Comparison of ENCODE assay signal across 8 mouse cellular contexts in genomic region chr11:95805527-95805926, GRCm38 (mm10). TPM values are rescaled to one million over a fixed set of nuclear protein-coding genes. Genes with fewer than 3 reads are reported as not detected.
DNase-seq lines count a peak whose midpoint lies in the region; ATAC-seq and TF ChIP-seq lines count a peak whose summit lies in the region.
"Had no signal": no experiment of that assay in that cellular context is flagged by ENCODE, and none has a peak within 500 bp of the region (broad histone marks: within the 10 kb centered on the region; RNA-seq: fewer than 3 reads in every experiment).

No protein-coding gene starts in this region.

- H3K4me3 ChIP-seq in C2C12 (ENCODE audit: insufficient read depth, poor library complexity, severe bottlenecking): no peak overlapping the region
- H3K4me3 ChIP-seq in erythroblast, embryonic 14.5 days (replicated peaks): peak overlapping the region; percentile 50
- peak overlapping the region; percentile 34 for H3K4me3 ChIP-seq in liver, embryonic 16.5 days (ENCODE audit: low read depth, low read length)

- H3K36me3 ChIP-seq in C2C12 (ENCODE audit: control insufficient read depth, insufficient read depth): no peaks in the 10 kb centered on the region
- peaks cover 39% of the 10 kb centered on the region for H3K36me3 ChIP-seq in erythroblast, embryonic 14.5 days (ENCODE audit: control insufficient read depth)
- H3K36me3 ChIP-seq in liver, embryonic 16.5 days (ENCODE audit: control insufficient read depth, insufficient read depth): no peaks in the 10 kb centered on the region

- no peak for TF ChIP-seq CTCF in C2C12 (IDR thresholded peaks at IDR 0.05; ENCODE audit: control insufficient read depth, insufficient read depth, insufficient read length)

- H3ac ChIP-seq in C2C12 (ENCODE audit: control insufficient read depth, insufficient read length, low read depth): no peak overlapping the region

- DNase-seq in 3T3-L1 (ENCODE audit: low read depth, low spot score): peak; percentile 36
- DNase-seq in cerebellum, adult 11 months: no peak
- DNase-seq in cerebellum, postnatal 25 days: no peak
- no peak for DNase-seq in retina, embryonic 14.5 days (ENCODE audit: low spot score)

- no peaks in the 10 kb centered on the region for H3K79me3 ChIP-seq in C2C12 (ENCODE audit: low read depth)

- peaks cover 16% of the 10 kb centered on the region for H3K9me3 ChIP-seq in erythroblast, embryonic 14.5 days (ENCODE audit: control insufficient read depth, low read length)
- H3K9me3 ChIP-seq in liver, embryonic 16.5 days (replicated peaks; ENCODE audit: control insufficient read depth, low read length): peaks cover 3% of the 10 kb centered on the region; the same call in 1 of the 2 replicates

- peak overlapping the region; percentile 100 for H3K27ac ChIP-seq in liver, embryonic 16.5 days (ENCODE audit: low read length)

- ATAC-seq in liver, embryonic 16.5 days (ENCODE audit: low read depth): peak; percentile 71

- 22% methylated on average over 3 of the region's 3 CpGs for WGBS in liver, embryonic 16.5 days (ENCODE audit: insufficient replicate concordance)

- H3K9ac ChIP-seq in liver, embryonic 16.5 days (ENCODE audit: low read depth, low read length): peak overlapping the region; percentile 77

- H3K4me1 ChIP-seq in erythroblast, embryonic 14.5 days (ENCODE audit: control insufficient read depth): peaks cover 98% of the 10 kb centered on the region
- H3K4me1 ChIP-seq in liver, embryonic 16.5 days (ENCODE audit: control insufficient read depth, low read depth, low read length): peaks cover 89% of the 10 kb centered on the region

- no peaks in the 10 kb centered on the region for H3K27me3 ChIP-seq in C2C12 (ENCODE audit: control insufficient read depth, insufficient read depth, insufficient read length)
- no peaks in the 10 kb centered on the region for H3K27me3 ChIP-seq in erythroblast, embryonic 14.5 days (ENCODE audit: control insufficient read depth)
- no peaks in the 10 kb centered on the region for H3K27me3 ChIP-seq in liver, embryonic 16.5 days (ENCODE audit: control insufficient read depth, insufficient read depth, low read depth, low read length)

- no peaks in the 10 kb centered on the region for H3K79me2 ChIP-seq in C2C12 (ENCODE audit: control insufficient read depth, insufficient read depth)

- peak overlapping the region; percentile 62 for H3K4me2 ChIP-seq in liver, embryonic 16.5 days (ENCODE audit: low read depth, low read length)

TF ChIP-seq in C2C12, 6 proteins besides CTCF, POLR2A, EP300 and RAD21:
- TF ChIP-seq MYOG (IDR thresholded peaks at IDR 0.05; ENCODE audit: control insufficient read depth, extremely low read depth, insufficient read length) (no peak), FOSL1 (IDR thresholded peaks at IDR 0.05; ENCODE audit: insufficient read depth, low read length, poor library complexity, severe bottlenecking) (peak; percentile 40), CEBPB (IDR thresholded peaks at IDR 0.05; ENCODE audit: low read depth) (no peak), MYOD1 (IDR thresholded peaks at IDR 0.05; ENCODE audit: control insufficient read depth, insufficient read length, low read depth) (peak; percentile 94), MAX (IDR thresholded peaks at IDR 0.05) (no peak), USF1 (IDR thresholded peaks at IDR 0.05; ENCODE audit: low read depth) (no peak)

RNA-seq across cellular contexts. Expression of gene Phospho1, which starts 18.8 kb away (rescaled TPM):
- polyA plus RNA-seq in C2C12 (2012; fragmentation: generic; extraction: Trizol): 98.3 TPM
- polyA plus RNA-seq in erythroblast, embryonic 14.5 days (2012): 161 and 210 TPM in 2 replicates
- polyA plus RNA-seq in liver, embryonic 16.5 days (2015; fragmentation: Nextera tagmentation; extraction: Ambion mirVana): 6.5 and 7.7 TPM in 2 replicates
- polyA plus RNA-seq: midbrain, postnatal 0 days had no signal

RNA-seq across cellular contexts. Expression of gene Gngt2, which starts 31.5 kb away (rescaled TPM):
- polyA plus RNA-seq in C2C12 (2012; fragmentation: generic; extraction: Trizol): 2.7 TPM
- 0.18 and 0.59 TPM in 2 replicates for polyA plus RNA-seq in erythroblast, embryonic 14.5 days (2012)
- 21.1 and 23.2 TPM in 2 replicates for polyA plus RNA-seq in liver, embryonic 16.5 days (2015; fragmentation: Nextera tagmentation; extraction: Ambion mirVana)

RNA-seq across cellular contexts. Expression of gene Abi3, which starts 36.7 kb away (rescaled TPM):
- 0.33 TPM for polyA plus RNA-seq in C2C12 (2012; fragmentation: generic; extraction: Trizol)
- 0.61 and 1.0 TPM in 2 replicates for polyA plus RNA-seq in erythroblast, embryonic 14.5 days (2012)
- polyA plus RNA-seq in liver, embryonic 16.5 days (2015; fragmentation: Nextera tagmentation; extraction: Ambion mirVana): 5.3 and 7.6 TPM in 2 replicates

Comparison
In these comparisons a context has a peak if more than half of its experiments do, and no peak if none do; other contexts are left out.
1. RNA of gene Phospho1, which starts 18.8 kb away (polyA plus RNA-seq): 161 to 210 TPM in erythroblast, embryonic 14.5 days and 98.3 TPM in C2C12 (single experiment); 6.5 to 7.7 TPM in liver, embryonic 16.5 days; every median in the first group is over 10 times any median in the second.